12 mouse cellular contexts compared by ENCODE assay signal in the genomic region with DNA sequence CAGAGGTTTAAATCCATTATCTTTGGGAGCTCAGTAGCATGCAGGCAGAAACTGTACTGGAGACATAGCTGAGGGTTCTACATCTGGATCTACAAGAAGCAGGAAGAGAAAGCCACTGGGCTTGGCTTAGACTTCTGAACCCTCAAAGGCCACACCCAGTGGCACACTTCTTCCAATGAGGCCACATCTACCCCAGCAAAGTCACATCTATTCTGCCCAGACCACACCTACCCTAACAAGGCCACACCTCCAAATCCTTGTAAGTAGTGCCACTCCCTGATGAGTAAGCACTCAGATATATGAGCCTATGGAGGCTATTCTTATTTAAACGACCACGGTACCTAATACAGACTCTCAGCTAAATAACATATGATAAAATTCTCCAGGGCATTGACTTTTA.
"Had no signal": no experiment of that assay in that cellular context is flagged by ENCODE, and none has a peak within 500 bp of the region (broad histone marks: within the 10 kb centered on the region; RNA-seq: fewer than 3 reads in every experiment).

No protein-coding gene starts in this region.

- H3K4me2 ChIP-seq: kidney, embryonic 15.5 days; liver, embryonic 13.5 days; midbrain, embryonic 12.5 days; midbrain, embryonic 15.5 days; neural tube, embryonic 13.5 days had no signal

- H3K27me3 ChIP-seq: kidney, embryonic 15.5 days; liver, embryonic 13.5 days; midbrain, embryonic 12.5 days; midbrain, embryonic 15.5 days; neural tube, embryonic 13.5 days had no signal

- H3K9me3 ChIP-seq: kidney, embryonic 15.5 days; liver, embryonic 13.5 days; midbrain, embryonic 12.5 days; midbrain, embryonic 15.5 days; neural tube, embryonic 13.5 days had no signal

- ATAC-seq: midbrain, embryonic 15.5 days had no signal

- H3K27ac ChIP-seq: kidney, embryonic 15.5 days; liver, embryonic 13.5 days; macrophage; midbrain, embryonic 12.5 days; midbrain, embryonic 15.5 days; neural tube, embryonic 13.5 days had no signal

- H3K4me1 ChIP-seq: kidney, embryonic 15.5 days; liver, embryonic 13.5 days; midbrain, embryonic 12.5 days; midbrain, embryonic 15.5 days; neural tube, embryonic 13.5 days had no signal

- H3K36me3 ChIP-seq: kidney, embryonic 15.5 days; liver, embryonic 13.5 days; midbrain, embryonic 12.5 days; midbrain, embryonic 15.5 days; neural tube, embryonic 13.5 days had no signal

- DNase-seq: kidney, adult 8-10 months; kidney, postnatal 10 days; kidney, postnatal 36 days; liver, embryonic 13.5 days; lung, adult 2 months; thymus, adult 18-20 months; thymus, postnatal 36 days had no signal

- H3K4me3 ChIP-seq: kidney, embryonic 15.5 days; liver, embryonic 13.5 days; midbrain, embryonic 12.5 days; midbrain, embryonic 15.5 days; neural tube, embryonic 13.5 days had no signal

- H3K9ac ChIP-seq: kidney, embryonic 15.5 days; liver, embryonic 13.5 days; midbrain, embryonic 12.5 days; midbrain, embryonic 15.5 days; neural tube, embryonic 13.5 days had no signal
